Mouse (Mus musculus) cortical plate, adult 2 months (tissue): ENCODE measurements around the gene Basp1.

ENCODE experiments used
- CTCF ChIP-seq: fragments of 200-500 bp; IDR thresholded peaks from 2 replicates; pipeline ENCODE4 v1.5.1; 2011; ENCODE audit warnings: mild to moderate bottlenecking, control low read depth, low read length; ENCODE audit not compliant: insufficient read depth; ENCODE audit errors: extremely low read depth
- POLR2A ChIP-seq: fragments of 200-500 bp; IDR thresholded peaks from 2 replicates; pipeline ENCODE4 v1.6.1; 2011; ENCODE audit warnings: mild to moderate bottlenecking, low read length, control low read depth; ENCODE audit not compliant: insufficient read depth; ENCODE audit errors: extremely low read depth

DNA sequence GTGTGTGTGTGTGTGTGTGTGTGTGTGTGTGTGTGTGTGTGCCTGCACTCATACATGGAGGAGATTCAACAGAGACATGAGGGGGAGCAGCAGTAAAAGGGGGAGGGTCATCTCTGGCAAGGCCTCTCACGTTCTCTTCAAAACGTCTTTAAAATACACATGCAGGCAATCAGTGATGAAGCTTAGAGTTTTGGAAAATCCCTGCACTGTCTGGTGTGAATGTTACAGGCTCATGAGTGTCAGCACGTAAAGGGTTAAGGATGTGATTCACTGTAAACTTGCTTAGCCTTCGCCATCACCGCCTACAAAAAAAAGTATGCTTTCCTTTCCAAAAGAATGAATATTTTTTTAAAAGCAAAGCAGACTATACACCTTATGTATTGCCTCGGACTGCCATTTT is 2.8 kb upstream of the Basp1 start:
- TF ChIP-seq POLR2A, result no peak
- TF ChIP-seq CTCF, result no peak
